Mouse (Mus musculus): ENCODE measurements around the gene Timeless.

Timeless gene

GRCm38 (mm10) chr10:128298243-128298642, 66.4 kb downstream of the Timeless start:
- DNase-seq = no peak

GRCm38 (mm10) chr10:128298702-128299171, 66.9 kb downstream of the Timeless start, which contains the start of gene Il23a:
TSS of gene Il23a (minus strand) at chr10:128298752.
- DNase-seq = no peak

- no peak for DNase-seq
Observed at GRCm38 (mm10) chr10:128302357-128302756, 70.5 kb downstream of the Timeless start.

All from right cerebral cortex, postnatal 14 days (tissue).